18 mouse cellular contexts compared by ENCODE assay signal in the genomic region with DNA sequence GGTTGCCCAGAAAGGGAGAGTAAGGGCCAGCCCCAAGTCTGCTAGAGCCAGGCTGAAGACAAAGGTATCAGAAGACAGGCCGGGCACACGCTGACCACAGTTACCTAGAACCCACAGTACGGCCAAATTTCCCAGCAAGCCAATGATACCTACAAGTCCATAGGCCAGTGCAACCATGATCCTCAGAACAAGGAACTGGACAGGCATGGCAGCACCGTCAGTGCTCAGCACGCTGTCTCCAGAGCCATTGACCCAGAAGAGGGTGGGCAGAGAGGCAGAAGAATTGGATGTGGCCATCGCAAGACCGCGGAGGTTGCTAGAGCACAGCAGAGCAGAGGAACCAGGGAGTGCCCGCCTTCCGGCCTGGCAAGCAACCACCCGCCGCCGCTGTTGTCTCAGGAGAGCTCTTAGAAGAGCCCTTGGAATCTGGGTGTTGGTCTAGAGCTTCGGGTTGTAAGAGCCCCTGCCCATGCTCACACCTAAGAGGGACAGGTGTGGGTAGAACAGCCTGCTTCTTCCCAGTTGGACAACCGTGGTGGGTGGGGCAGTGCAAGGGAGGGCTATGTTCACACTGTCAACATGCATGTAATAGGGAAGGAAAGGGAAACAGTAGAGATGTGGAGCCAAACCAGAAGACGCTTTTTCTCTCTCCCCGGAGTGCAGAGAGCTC. TPM values are rescaled to one million over a fixed set of nuclear protein-coding genes. Genes with fewer than 3 reads are reported as not detected.
DNase-seq lines count a peak whose midpoint lies in the region; ATAC-seq and TF ChIP-seq lines count a peak whose summit lies in the region.
"Had no signal": no experiment of that assay in that cellular context is flagged by ENCODE, and none has a peak within 500 bp of the region (broad histone marks: within the 10 kb centered on the region; RNA-seq: fewer than 3 reads in every experiment).

Gene Rxfp4, minus strand, starts transcription at position 297 of the 670 bp plus-strand sequence.

- DNase-seq in forebrain, embryonic 10.5 days (ENCODE audit: extremely low spot score, low spot score): no peak
- no peak for DNase-seq in forebrain, embryonic 14.5 days (ENCODE audit: low spot score)
- peak; percentile 53 for DNase-seq in lung, adult 2 months
- DNase-seq in thymus, postnatal 25 days: no peak
- no peak for DNase-seq in urinary bladder, postnatal 36 days (ENCODE audit: low spot score in 2 of 2)
- DNase-seq: cerebellum, adult 11 months; kidney, adult 9 months had no signal

- peaks cover 25% of the 10 kb centered on the region for H3K36me3 ChIP-seq in forebrain, embryonic 10.5 days (replicated peaks)
- peaks cover 11% of the 10 kb centered on the region for H3K36me3 ChIP-seq in forebrain, embryonic 14.5 days (ENCODE audit: control insufficient read depth, insufficient read depth, low read length)
- peaks cover 26% of the 10 kb centered on the region for H3K36me3 ChIP-seq in megakaryocyte, embryonic 14.5 days (replicated peaks; ENCODE audit: low read length)
- H3K36me3 ChIP-seq in stomach, embryonic 14.5 days (ENCODE audit: control insufficient read depth, insufficient read depth, low read length): no peaks in the 10 kb centered on the region; the same call in 1 of the 2 replicates

- H3K9me3 ChIP-seq in forebrain, embryonic 10.5 days: no peaks in the 10 kb centered on the region
- H3K9me3 ChIP-seq in forebrain, embryonic 14.5 days (replicated peaks; ENCODE audit: control insufficient read depth, low read length): no peaks in the 10 kb centered on the region
- no peaks in the 10 kb centered on the region for H3K9me3 ChIP-seq in megakaryocyte, embryonic 14.5 days
- no peaks in the 10 kb centered on the region for H3K9me3 ChIP-seq in stomach, embryonic 14.5 days (ENCODE audit: control insufficient read depth, low read depth, low read length)
- H3K9me3 ChIP-seq: hindbrain, embryonic 15.5 days had no signal

- 0 out of 2 replicates have a peak, but pooled peaks have one; percentile 10 for TF ChIP-seq POLR2A in lung, adult 2 months (IDR thresholded peaks at IDR 0.05; ENCODE audit: borderline replicate concordance, extremely low read depth, low read depth, low read length)

- H3K4me1 ChIP-seq in forebrain, embryonic 10.5 days: peaks cover 5% of the 10 kb centered on the region
- H3K4me1 ChIP-seq in forebrain, embryonic 14.5 days (ENCODE audit: control insufficient read depth, insufficient read depth, low read length): no peaks in the 10 kb centered on the region
- H3K4me1 ChIP-seq in megakaryocyte, embryonic 14.5 days: peaks cover 63% of the 10 kb centered on the region
- peaks cover 12% of the 10 kb centered on the region for H3K4me1 ChIP-seq in lung, adult 2 months (ENCODE audit: control insufficient read depth, insufficient read depth, low read length)
- H3K4me1 ChIP-seq in stomach, embryonic 14.5 days (ENCODE audit: control insufficient read depth, insufficient read depth, low read length): no peaks in the 10 kb centered on the region
- H3K4me1 ChIP-seq: hindbrain, embryonic 15.5 days had no signal

- no peak within 1 kb of the TSS for H3K9ac ChIP-seq in forebrain, embryonic 14.5 days (ENCODE audit: low read length)
- H3K9ac ChIP-seq in stomach, embryonic 14.5 days (replicated peaks; ENCODE audit: low read depth, low read length): no peak within 1 kb of the TSS
- H3K9ac ChIP-seq: hindbrain, embryonic 15.5 days; liver, embryonic 14.5 days had no signal

- H3K27ac ChIP-seq in forebrain, embryonic 10.5 days: peak within 1 kb of the TSS; percentile 48; the same call in 1 of the 2 replicates
- H3K27ac ChIP-seq in forebrain, embryonic 14.5 days (ENCODE audit: low read depth, low read length): no peak within 1 kb of the TSS
- no peak within 1 kb of the TSS for H3K27ac ChIP-seq in stomach, embryonic 14.5 days (ENCODE audit: low read length)
- H3K27ac ChIP-seq: hindbrain, embryonic 15.5 days; liver, embryonic 14.5 days had no signal

- 91% methylated on average over 17 of the region's 17 CpGs for WGBS in forebrain, embryonic 10.5 days
- WGBS in forebrain, embryonic 14.5 days: 90% methylated on average over 17 of the region's 17 CpGs
- 68% methylated on average over 17 of the region's 17 CpGs for WGBS in lung, adult 2 months
- 81% methylated on average over 17 of the region's 17 CpGs for WGBS in stomach, embryonic 14.5 days

- no peak for ATAC-seq in forebrain, embryonic 14.5 days
- no peak for ATAC-seq in megakaryocyte, adult 5-6 weeks (ENCODE audit: poor library complexity, severe bottlenecking)
- 0 out of 2 replicates have a peak, but pooled peaks have one; percentile 49 for ATAC-seq in stomach, embryonic 14.5 days (ENCODE audit: insufficient number of reproducible peaks, insufficient read depth, low FRiP score, low read depth)

- H3K4me2 ChIP-seq in forebrain, embryonic 14.5 days (ENCODE audit: low read length): no peak within 1 kb of the TSS
- no peak within 1 kb of the TSS for H3K4me2 ChIP-seq in stomach, embryonic 14.5 days (replicated peaks; ENCODE audit: low read depth, low read length)
- H3K4me2 ChIP-seq: hindbrain, embryonic 15.5 days had no signal

- TF ChIP-seq CTCF in lung, adult 2 months (IDR thresholded peaks at IDR 0.05; ENCODE audit: insufficient read depth, low read length): no peak

- H3K4me3 ChIP-seq in forebrain, embryonic 10.5 days: no peak within 1 kb of the TSS
- no peak within 1 kb of the TSS for H3K4me3 ChIP-seq in forebrain, embryonic 14.5 days (ENCODE audit: low read depth, low read length)
- H3K4me3 ChIP-seq in megakaryocyte, embryonic 14.5 days (replicated peaks): peak within 1 kb of the TSS; percentile 23
- H3K4me3 ChIP-seq in lung, adult 2 months (replicated peaks; ENCODE audit: extremely low read depth, low read depth, low read length): no peak within 1 kb of the TSS
- H3K4me3 ChIP-seq in stomach, embryonic 14.5 days (ENCODE audit: low read depth, low read length): no peak within 1 kb of the TSS
- H3K4me3 ChIP-seq: hindbrain, embryonic 15.5 days had no signal

- no peaks in the 10 kb centered on the region for H3K27me3 ChIP-seq in forebrain, embryonic 10.5 days (ENCODE audit: poor library complexity, severe bottlenecking)
- H3K27me3 ChIP-seq in forebrain, embryonic 14.5 days (replicated peaks; ENCODE audit: control insufficient read depth, insufficient read depth, low read length): no peaks in the 10 kb centered on the region
- peaks cover 10% of the 10 kb centered on the region for H3K27me3 ChIP-seq in megakaryocyte, embryonic 14.5 days (replicated peaks)
- no peaks in the 10 kb centered on the region for H3K27me3 ChIP-seq in stomach, embryonic 14.5 days (ENCODE audit: control insufficient read depth, insufficient read depth, low read length)
- H3K27me3 ChIP-seq: hindbrain, embryonic 15.5 days had no signal

RNA-seq across cellular contexts. Expression of gene Rxfp4, which starts in this region (rescaled TPM):
- polyA plus RNA-seq in forebrain, embryonic 10.5 days (2016; fragmentation: Nextera tagmentation; extraction: Ambion mirVana): not detected in 2 replicates
- not detected in 2 replicates for polyA plus RNA-seq in forebrain, embryonic 14.5 days (2014; fragmentation: Nextera tagmentation; extraction: Ambion mirVana)
- not detected in 2 replicates for polyA plus RNA-seq in megakaryocyte, embryonic 14.5 days (2012; ENCODE audit: insufficient read depth, low replicate concordance)
- not detected in 2 replicates for total RNA-seq in megakaryocyte, adult 5-6 weeks (2015)
- total RNA-seq in megakaryocyte, adult 5-6 weeks (2017): not detected in 2 replicates
- 0.41 and 0.76 TPM in 2 replicates for polyA plus RNA-seq in lung, adult 2 months (2012; rRNA removed)
- not detected in 2 replicates for polyA plus RNA-seq in stomach, embryonic 14.5 days (2014; fragmentation: Nextera tagmentation; extraction: Ambion mirVana)
- total RNA-seq: common myeloid progenitor, adult 5-6 weeks; layer of hippocampus, adult 8-10 months; left cerebral cortex, postnatal 14 days; monocyte, adult 5-6 weeks had no signal
- polyA plus RNA-seq: gonadal fat pad, adult 2 months; hindbrain, embryonic 15.5 days; liver, embryonic 14.5 days; testis, adult 2 months had no signal

Comparison
In these comparisons a context has a peak if more than half of its experiments do, and no peak if none do; other contexts are left out.
1. Peak in DNase-seq in lung, adult 2 months; RNA of the gene not detected or under 1 TPM.
2. Peak in ATAC-seq in stomach, embryonic 14.5 days; RNA of the gene not detected or under 1 TPM.